Mouse (Mus musculus): ENCODE measurements around the gene Bcl11a.

The Bcl11a gene

DNA sequence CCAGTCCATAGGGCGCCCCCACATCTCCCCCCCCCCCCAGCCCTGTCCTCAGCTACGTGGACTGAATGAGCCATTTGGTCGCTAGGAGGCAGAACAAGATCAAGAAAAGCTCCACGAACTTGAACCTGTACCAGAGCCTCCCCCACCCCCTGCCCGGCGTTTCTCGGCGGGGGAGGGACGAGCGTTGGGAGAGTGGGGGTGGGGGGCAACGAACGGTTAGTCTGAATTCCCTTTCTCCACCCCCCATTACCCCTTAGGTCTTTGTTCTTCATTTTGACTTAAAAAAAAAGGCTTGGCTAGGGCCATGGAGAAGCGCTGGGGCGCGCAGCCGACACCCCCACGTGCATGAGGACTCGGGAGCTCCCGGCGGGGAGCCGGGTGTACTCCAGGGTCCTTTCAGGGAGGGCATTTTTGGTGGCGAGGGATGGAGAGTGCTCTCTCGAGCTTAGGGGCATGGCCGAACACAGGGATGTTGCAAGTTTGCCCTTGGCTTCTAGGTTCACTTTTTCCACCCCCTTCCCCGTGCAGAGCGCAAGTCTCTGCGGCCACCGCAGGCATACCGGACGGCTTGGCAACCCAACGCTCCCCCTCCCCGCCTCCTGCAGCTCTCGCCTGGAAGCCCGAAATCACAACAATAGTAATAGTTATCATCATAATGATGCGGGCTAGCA is 3.3 kb downstream of the Bcl11a start:
- no peak for DNase-seq

- no peak for DNase-seq
These were observed 4.0 kb downstream of the Bcl11a start for GRCm38 (mm10) chr11:24081687-24082384.

GRCm38 (mm10) chr11:24082385-24083075 is 4.7 kb downstream of the Bcl11a start:
- DNase-seq, result no peak

GRCm38 (mm10) chr11:24083076-24083405 is 5.2 kb downstream of the Bcl11a start:
- DNase-seq, result no peak

- DNase-seq, result no peak
These were observed 5.6 kb downstream of the Bcl11a start for GRCm38 (mm10) chr11:24083423-24083822.

GRCm38 (mm10) chr11:24084077-24084476 is 6.2 kb downstream of the Bcl11a start:
- DNase-seq, result no peak

- DNase-seq, result no peak
These were observed 6.7 kb downstream of the Bcl11a start for GRCm38 (mm10) chr11:24084590-24084989.

- DNase-seq, result no peak
These were observed 8.1 kb downstream of the Bcl11a start for GRCm38 (mm10) chr11:24085986-24086385.

DNA sequence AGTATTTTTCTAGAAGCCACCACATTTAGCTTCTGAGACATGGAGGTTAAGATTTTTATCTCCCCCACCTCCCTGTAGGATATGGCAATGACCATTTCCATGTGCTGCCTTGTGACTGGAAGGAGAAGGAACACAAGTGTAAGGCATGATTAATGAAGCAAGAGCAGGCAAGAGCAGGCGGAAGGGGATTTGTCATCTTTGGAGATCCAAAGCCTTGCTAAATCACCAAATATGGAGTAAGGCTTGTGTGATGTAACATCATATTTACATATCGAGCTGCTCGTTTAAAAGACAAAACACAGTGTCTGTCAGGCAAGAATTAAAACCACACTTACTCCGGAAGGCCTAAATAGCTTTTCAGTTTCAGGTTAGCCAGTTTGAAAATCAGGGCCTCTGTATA is 9.2 kb downstream of the Bcl11a start:
- DNase-seq, result no peak

DNA sequence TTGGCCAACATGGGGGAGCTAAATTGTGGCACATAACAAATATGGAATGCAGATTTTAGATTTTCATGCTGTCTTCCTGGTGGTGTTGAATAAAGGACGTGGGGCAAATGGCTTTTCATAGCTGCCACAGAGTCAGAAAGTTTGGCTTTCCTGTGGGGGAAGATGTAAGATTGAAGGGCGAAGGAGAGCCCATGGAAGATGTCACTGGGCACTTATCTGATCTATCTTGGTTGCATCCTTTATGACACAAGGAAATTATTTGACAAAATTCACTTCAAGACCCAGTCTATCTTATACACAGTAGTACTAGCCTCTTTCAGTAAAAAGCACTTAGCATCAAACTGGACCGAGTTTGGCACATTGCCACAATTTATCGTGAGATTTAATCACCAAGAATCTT is 12.6 kb downstream of the Bcl11a start:
- DNase-seq, result no peak

- no peak for DNase-seq
These were observed 13.7 kb downstream of the Bcl11a start for GRCm38 (mm10) chr11:24091393-24092080.

DNA sequence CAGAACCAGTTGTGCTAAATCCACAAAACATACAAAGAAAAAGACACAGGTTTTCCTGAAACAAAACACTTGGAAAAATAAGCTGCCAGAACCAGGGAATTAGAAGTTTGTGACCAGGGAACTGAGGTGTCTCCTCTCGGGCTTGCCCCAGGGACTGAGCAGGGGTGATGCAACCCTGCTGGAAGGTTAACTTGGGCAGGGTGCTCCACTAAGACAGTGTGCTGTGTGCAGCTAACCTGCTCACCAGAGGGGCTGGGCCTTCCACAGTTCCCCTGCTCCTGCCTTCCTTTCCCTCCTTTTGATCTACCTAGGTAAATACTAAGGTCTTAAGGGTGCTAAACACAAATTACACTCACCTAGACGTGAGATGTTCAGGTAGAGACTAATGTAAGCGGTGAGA is 14.8 kb downstream of the Bcl11a start:
- DNase-seq, result no peak

GRCm38 (mm10) chr11:24094086-24094487 is 16.2 kb downstream of the Bcl11a start:
- DNase-seq, result no peak

- no peak for DNase-seq
These were observed 17.4 kb downstream of the Bcl11a start for GRCm38 (mm10) chr11:24095236-24095635.

DNA sequence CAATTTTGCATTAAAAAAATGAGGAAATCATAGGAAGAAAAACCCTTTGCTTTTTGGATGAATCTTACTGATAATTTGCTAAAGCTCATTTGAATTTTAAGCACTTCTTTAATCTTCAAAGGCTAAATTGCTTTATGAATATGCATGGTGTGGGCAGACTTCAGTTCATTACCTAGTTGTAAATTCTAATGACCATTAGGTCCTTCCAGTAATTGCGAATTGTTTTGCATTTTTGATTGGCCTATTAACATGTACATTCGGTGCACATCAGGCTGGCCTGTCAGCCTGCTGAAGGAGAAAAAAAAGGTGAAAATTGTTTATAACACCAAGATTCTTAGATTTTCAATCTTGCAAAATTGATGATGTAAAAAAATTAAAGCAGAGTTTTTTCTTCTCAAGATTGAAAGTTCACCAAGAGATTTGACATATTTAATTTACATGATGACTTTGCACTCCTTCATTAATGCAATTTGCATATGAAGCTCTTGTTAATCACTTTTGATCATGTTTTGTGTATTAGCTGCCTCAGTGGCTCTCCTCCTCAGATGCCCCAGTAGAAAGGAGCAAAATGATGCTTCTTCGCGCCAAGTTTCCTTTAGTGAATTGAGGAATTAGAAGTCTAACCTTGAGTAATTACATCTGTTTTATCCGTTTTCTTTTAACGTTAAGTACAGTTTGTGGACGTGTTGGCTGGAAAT is 17.9 kb downstream of the Bcl11a start:
- DNase-seq, result no peak

GRCm38 (mm10) chr11:24096483-24096882 is 18.6 kb downstream of the Bcl11a start:
- DNase-seq, result no peak

- DNase-seq, result no peak
These were observed 19.2 kb downstream of the Bcl11a start for GRCm38 (mm10) chr11:24097026-24097425.

- DNase-seq, result no peak
These were observed 20.2 kb downstream of the Bcl11a start for GRCm38 (mm10) chr11:24098069-24098468.

DNA sequence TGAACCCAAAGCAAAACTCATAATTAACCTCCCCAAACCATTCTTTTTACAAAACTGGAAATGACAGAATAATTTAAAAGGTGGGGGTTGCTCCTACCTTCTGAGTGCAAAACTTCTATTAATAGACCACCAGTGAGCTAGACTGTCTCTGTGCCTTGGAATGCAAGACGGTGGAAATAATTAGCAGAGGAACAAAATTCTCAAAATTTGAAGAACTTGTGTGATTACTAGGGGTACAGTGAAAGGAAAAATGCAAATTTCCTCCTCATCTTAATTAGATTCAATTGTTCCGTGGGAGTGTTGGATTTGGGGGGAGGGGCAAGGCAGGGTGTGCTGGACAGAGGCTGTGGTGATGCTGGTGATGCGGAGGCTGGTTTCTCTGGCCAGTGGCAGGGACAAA is 20.8 kb downstream of the Bcl11a start:
- no peak for DNase-seq

DNA sequence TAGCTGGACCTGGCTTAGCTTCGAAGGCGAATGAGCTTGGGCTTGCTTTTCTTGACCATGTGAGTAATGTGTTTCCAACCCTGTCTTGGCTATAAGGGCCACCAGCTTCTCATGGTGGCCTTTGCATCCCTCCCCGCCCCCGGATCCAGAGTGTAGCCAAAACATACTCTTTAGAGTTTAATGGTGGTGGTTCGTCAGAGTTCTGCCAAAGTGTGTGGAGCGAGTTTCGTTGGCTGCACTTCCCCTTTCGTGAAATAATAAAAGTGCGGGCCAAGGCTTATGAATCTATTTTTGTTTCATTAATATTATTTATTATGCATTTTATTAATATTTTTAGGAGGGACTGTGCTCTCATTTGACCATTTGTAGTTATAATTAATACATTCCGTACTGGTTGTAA is 21.4 kb downstream of the Bcl11a start:
- DNase-seq, result no peak

DNA sequence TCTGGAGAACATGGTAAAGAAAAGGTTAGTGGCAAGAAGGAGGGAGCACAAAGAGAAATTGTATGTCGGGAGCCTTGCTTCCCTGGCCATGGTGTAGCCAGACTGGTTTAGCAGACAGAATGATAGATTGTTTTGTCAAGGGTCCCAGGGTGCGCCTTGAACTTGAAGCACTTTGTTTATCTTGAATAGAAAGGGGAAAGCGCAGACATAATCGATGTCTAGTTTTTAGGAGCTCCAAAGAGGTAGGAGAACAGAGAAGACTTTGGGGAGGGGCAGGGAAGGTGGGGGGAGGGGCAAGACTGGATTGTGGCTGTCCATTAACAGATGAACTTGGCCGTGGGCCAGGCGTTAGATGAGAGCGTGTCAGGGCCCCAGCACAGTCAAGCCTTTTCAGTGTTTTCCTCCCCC is 22.0 kb downstream of the Bcl11a start:
- no peak for DNase-seq

DNA sequence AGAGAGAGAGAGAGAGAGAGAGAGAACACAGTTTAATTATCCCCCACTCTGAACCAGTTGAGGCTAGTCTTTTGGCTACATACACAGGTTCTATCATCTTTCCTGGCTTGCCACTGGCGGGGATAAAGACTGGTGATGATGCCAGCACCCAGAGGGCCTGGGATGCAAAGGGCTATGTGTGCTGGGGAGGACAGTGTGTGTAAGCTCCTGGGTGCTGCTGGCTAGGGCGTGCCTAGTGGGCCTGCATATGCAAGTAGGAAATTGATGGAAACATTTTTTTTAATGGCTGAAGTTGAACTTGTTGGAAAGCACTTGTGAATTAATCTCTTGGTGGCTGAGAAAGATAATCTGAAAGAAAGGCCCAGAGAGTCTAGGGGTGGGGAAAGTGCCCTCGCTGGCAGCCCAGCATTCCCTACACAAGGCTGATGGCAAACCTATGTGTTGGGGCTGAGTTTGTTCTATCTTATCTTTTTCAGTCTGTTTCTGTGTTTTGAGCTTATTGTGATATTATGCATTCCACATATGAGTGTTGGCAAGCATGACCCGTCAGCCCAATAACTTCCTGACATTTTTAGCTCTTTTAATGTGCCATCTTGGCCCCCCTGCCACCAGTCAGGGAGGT is 22.7 kb downstream of the Bcl11a start:
- no peak for DNase-seq

DNA sequence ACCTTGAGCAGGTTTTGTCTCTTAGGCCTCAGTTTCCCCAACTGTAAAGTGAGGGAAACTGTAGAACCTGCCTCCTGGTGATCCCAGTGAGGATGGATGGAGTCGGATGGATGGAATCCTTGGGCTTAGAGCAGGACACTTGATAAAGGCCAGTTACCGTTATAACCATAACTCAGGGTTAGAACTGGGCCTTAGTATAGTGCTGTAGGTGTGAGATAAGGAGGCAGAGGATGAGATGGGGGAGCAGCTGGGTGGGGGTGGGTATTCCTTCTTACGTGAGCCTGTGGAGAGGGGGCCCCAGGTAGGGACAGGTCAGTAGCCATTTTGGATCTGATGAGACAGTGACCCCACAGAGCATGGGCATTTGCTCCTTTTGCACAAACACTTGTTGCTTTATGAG is 23.8 kb downstream of the Bcl11a start:
- no peak for DNase-seq
